Mouse (Mus musculus) MEL (cell line): ENCODE data around the gene Gngt2. TPM values are rescaled to one million over a fixed set of nuclear protein-coding genes. Genes with fewer than 3 reads are reported as not detected.

Experiments
- DNase-seq: peaks from one replicate; pipeline ENCODE4 v3.0.0; 2011; ENCODE audit warnings: low read depth, low spot score
- H3K27ac ChIP-seq: 2 replicates; pipeline ENCODE4 v1.5.1; 2012; ENCODE audit warnings: low read depth, mild to moderate bottlenecking, control low read depth, low read length, moderate library complexity; ENCODE audit not compliant: control insufficient read depth
- H3K27me3 ChIP-seq, 2 experiments: fragments of 150-350 bp in 1 of 2; sonication (generic) in 1 of 2; 2 replicates each; pipeline ENCODE4 v1.6.1; 2012; ENCODE audit warnings: low read length in 2 of 2, mild to moderate bottlenecking in 2 of 2, improper control_type of control experiment in 1 of 2, moderate library complexity in 1 of 2; ENCODE audit not compliant: insufficient read depth in 2 of 2, control insufficient read depth in 1 of 2
- H3K36me3 ChIP-seq, 2 experiments: 2 replicates each; pipeline ENCODE4 v1.6.1; 2012 to 2014; ENCODE audit warnings: low read length in 2 of 2, improper control_type of control experiment in 1 of 2, inconsistent platforms in 1 of 2, mild to moderate bottlenecking in 1 of 2; ENCODE audit not compliant: insufficient read depth in 2 of 2, control insufficient read depth in 1 of 2
- H3K4me1 ChIP-seq, 2 experiments: fragments of 150-350 bp in 1 of 2; sonication (generic) in 1 of 2; 2 replicates each; pipeline ENCODE4 v1.6.1; 2012; ENCODE audit warnings: low read length in 2 of 2, improper control_type of control experiment in 1 of 2, mild to moderate bottlenecking in 1 of 2; ENCODE audit not compliant: insufficient read depth in 2 of 2, control insufficient read depth in 1 of 2
- H3K4me3 ChIP-seq, 2 experiments: fragments of 150-350 bp in 1 of 2; sonication (generic) in 1 of 2; 2 replicates each; pipeline ENCODE4 v1.5.1; 2012; ENCODE audit warnings: low read depth in 2 of 2, low read length in 2 of 2, mild to moderate bottlenecking in 2 of 2, moderate library complexity in 2 of 2, control low read depth in 1 of 2, improper control_type of control experiment in 1 of 2; ENCODE audit not compliant: control insufficient read depth in 1 of 2, insufficient read depth in 1 of 2
- H3K79me2 ChIP-seq: 2 replicates; pipeline ENCODE4 v1.6.1; 2012; ENCODE audit warnings: mild to moderate bottlenecking, low read length, moderate library complexity; ENCODE audit not compliant: control insufficient read depth, poor library complexity, insufficient read depth
- H3K9ac ChIP-seq: 2 replicates; pipeline ENCODE4 v1.6.1; 2012; ENCODE audit warnings: low read depth, mild to moderate bottlenecking, control low read depth, low read length, moderate library complexity; ENCODE audit not compliant: control insufficient read depth, poor library complexity, severe bottlenecking
- H3K9me3 ChIP-seq: fragments of 150-350 bp; sonication (generic); replicated peaks from 2 replicates; pipeline ENCODE4 v1.6.1; 2012; ENCODE audit warnings: mild to moderate bottlenecking, low read length, improper control_type of control experiment, moderate library complexity; ENCODE audit not compliant: insufficient read depth
- CHD1 ChIP-seq: IDR thresholded peaks from 2 replicates; pipeline ENCODE4 v1.6.1; 2012; ENCODE audit warnings: low read depth, mild to moderate bottlenecking, inconsistent platforms, low read length, improper control_type of control experiment
- CHD2 ChIP-seq: IDR thresholded peaks from 2 replicates; pipeline ENCODE4 v1.6.1; 2011; ENCODE audit warnings: low read length, improper control_type of control experiment
- CTCF ChIP-seq, 3 experiments: IDR thresholded peaks in 2 of 3; conservative IDR thresholded peaks in 1 of 3; 2 replicates each; pipeline ENCODE4 v1.5.1; 2011 to 2012; ENCODE audit warnings: low read length in 3 of 3, low read depth in 2 of 3, mild to moderate bottlenecking in 2 of 3, improper control_type of control experiment in 1 of 3, inconsistent platforms in 1 of 3, mixed read lengths in 1 of 3, moderate library complexity in 1 of 3; ENCODE audit not compliant: control insufficient read depth in 1 of 3, insufficient read depth in 1 of 3, poor library complexity in 1 of 3, severe bottlenecking in 1 of 3
- E2F4 ChIP-seq: IDR thresholded peaks from 2 replicates; pipeline ENCODE4 v1.6.1; 2011; ENCODE audit warnings: low read depth, low read length, improper control_type of control experiment, borderline replicate concordance
- ELF1 ChIP-seq: IDR thresholded peaks from 2 replicates; pipeline ENCODE4 v1.6.1; 2014; ENCODE audit warnings: low read depth, mild to moderate bottlenecking, inconsistent platforms, low read length, improper control_type of control experiment, moderate library complexity
- ETS1 ChIP-seq: IDR thresholded peaks from 2 replicates; pipeline ENCODE4 v1.6.1; 2012; ENCODE audit warnings: low read depth, mild to moderate bottlenecking, inconsistent platforms, low read length, improper control_type of control experiment, moderate library complexity
- GABPA ChIP-seq: IDR thresholded peaks from 2 replicates; pipeline ENCODE4 v1.6.1; 2012; ENCODE audit warnings: low read depth, mild to moderate bottlenecking, inconsistent platforms, low read length, improper control_type of control experiment, moderate library complexity
- GATA1 ChIP-seq: IDR thresholded peaks from 2 replicates; pipeline ENCODE4 v1.6.1; 2011; ENCODE audit warnings: low read depth, low read length, improper control_type of control experiment
- HCFC1 ChIP-seq: IDR thresholded peaks from 2 replicates; pipeline ENCODE4 v1.6.1; 2012; ENCODE audit warnings: low read depth, mild to moderate bottlenecking, inconsistent platforms, low read length, improper control_type of control experiment, moderate library complexity
- JUND ChIP-seq: IDR thresholded peaks from 2 replicates; pipeline ENCODE4 v1.6.1; 2011; ENCODE audit warnings: low read depth, mild to moderate bottlenecking, improper control_type of control experiment, low read length
- MAFK ChIP-seq: IDR thresholded peaks from 2 replicates; pipeline ENCODE4 v1.6.1; 2011; ENCODE audit warnings: low read depth, mild to moderate bottlenecking, low read length, improper control_type of control experiment, borderline replicate concordance
- MAX ChIP-seq: IDR thresholded peaks from 2 replicates; pipeline ENCODE4 v1.6.1; 2011; ENCODE audit warnings: low read length, improper control_type of control experiment
- MAZ ChIP-seq: IDR thresholded peaks from 2 replicates; pipeline ENCODE4 v1.6.1; 2012; ENCODE audit warnings: low read depth, mild to moderate bottlenecking, inconsistent platforms, low read length, improper control_type of control experiment
- MEF2A ChIP-seq: IDR thresholded peaks from 2 replicates; pipeline ENCODE4 v1.6.1; 2014; ENCODE audit warnings: low read depth, mild to moderate bottlenecking, inconsistent platforms, low read length, improper control_type of control experiment; ENCODE audit not compliant: poor library complexity, insufficient replicate concordance, severe bottlenecking; ENCODE audit errors: extremely low read depth
- MYC ChIP-seq: IDR thresholded peaks from 2 replicates; pipeline ENCODE4 v1.6.1; 2011; ENCODE audit warnings: low read depth, mild to moderate bottlenecking, low read length, improper control_type of control experiment, moderate library complexity
- NELFE ChIP-seq: IDR thresholded peaks from 2 replicates; pipeline ENCODE4 v1.6.1; 2011; ENCODE audit warnings: low read depth, low read length, improper control_type of control experiment
- NRF1 ChIP-seq: IDR thresholded peaks from 2 replicates; pipeline ENCODE4 v1.6.1; 2014; ENCODE audit warnings: low read depth, mild to moderate bottlenecking, inconsistent platforms, low read length, improper control_type of control experiment, moderate library complexity; ENCODE audit not compliant: poor library complexity, insufficient read depth, severe bottlenecking
- POLR2AphosphoS5 ChIP-seq: IDR thresholded peaks from 2 replicates; pipeline ENCODE4 v1.6.1; 2012; ENCODE audit warnings: low read depth, borderline replicate concordance, mild to moderate bottlenecking, inconsistent platforms, low read length, moderate library complexity, mixed read lengths
- RAD21 ChIP-seq: IDR thresholded peaks from 2 replicates; pipeline ENCODE4 v1.6.1; 2011; ENCODE audit warnings: mild to moderate bottlenecking, low read depth, low read length, improper control_type of control experiment
- RCOR1 ChIP-seq: IDR thresholded peaks from 2 replicates; pipeline ENCODE4 v1.6.1; 2012; ENCODE audit warnings: low read depth, mild to moderate bottlenecking, inconsistent platforms, low read length, improper control_type of control experiment
- SIN3A ChIP-seq: IDR thresholded peaks from 2 replicates; pipeline ENCODE4 v1.6.1; 2012; ENCODE audit warnings: low read length, improper control_type of control experiment, inconsistent platforms
- SMC3 ChIP-seq: IDR thresholded peaks from 2 replicates; pipeline ENCODE4 v1.6.1; 2011; ENCODE audit warnings: low read depth, low read length, improper control_type of control experiment
- TAL1 ChIP-seq: IDR thresholded peaks from 2 replicates; pipeline ENCODE4 v1.6.1; 2012; ENCODE audit warnings: mild to moderate bottlenecking, inconsistent platforms, low read length, moderate library complexity, mixed read lengths
- TBP ChIP-seq: IDR thresholded peaks from 2 replicates; pipeline ENCODE4 v1.8.0; 2011; ENCODE audit warnings: low read depth, low read length, improper control_type of control experiment
- TCF12 ChIP-seq: IDR thresholded peaks from 2 replicates; pipeline ENCODE4 v1.6.1; 2014; ENCODE audit warnings: low read depth, mild to moderate bottlenecking, inconsistent platforms, low read length, improper control_type of control experiment, moderate library complexity
- UBTF ChIP-seq: IDR thresholded peaks from 2 replicates; pipeline ENCODE4 v1.6.1; 2012; ENCODE audit warnings: low read depth, mild to moderate bottlenecking, inconsistent platforms, low read length, improper control_type of control experiment, moderate library complexity, borderline replicate concordance; ENCODE audit not compliant: insufficient read depth
- USF1 ChIP-seq: IDR thresholded peaks from 2 replicates; pipeline ENCODE4 v1.6.1; 2014; ENCODE audit warnings: low read depth, mild to moderate bottlenecking, inconsistent platforms, low read length, improper control_type of control experiment, moderate library complexity
- USF2 ChIP-seq, 2 experiments: IDR thresholded peaks; 2 replicates each; pipeline ENCODE4 v1.6.1; 2011 to 2012; ENCODE audit warnings: improper control_type of control experiment in 2 of 2, low read length in 2 of 2, borderline replicate concordance in 1 of 2, inconsistent platforms in 1 of 2, low read depth in 1 of 2, mild to moderate bottlenecking in 1 of 2; ENCODE audit not compliant: insufficient read depth in 1 of 2
- ZC3H11A ChIP-seq: IDR thresholded peaks from 2 replicates; pipeline ENCODE4 v1.6.1; 2012; ENCODE audit warnings: low read depth, mild to moderate bottlenecking, inconsistent platforms, low read length, improper control_type of control experiment
- ZMIZ1 ChIP-seq: IDR thresholded peaks from 2 replicates; pipeline ENCODE4 v1.6.1; 2012; ENCODE audit warnings: low read depth, mild to moderate bottlenecking, inconsistent platforms, low read length, improper control_type of control experiment, moderate library complexity
- polyA plus RNA-seq, 2 experiments: library from polyadenylated mRNA; stranded (reverse) in 1 of 2; unstranded in 1 of 2; fragments of >175 nt in 1 of 2; fragments of >200 nt in 1 of 2; gene quantifications; 2 replicates each; pipeline versions ENCODE4 v1.2.1 to v1.2.4; 2012; ENCODE audit warnings: low replicate concordance in 2 of 2, low read depth in 1 of 2; ENCODE audit not compliant: insufficient read length in 2 of 2, insufficient read depth in 1 of 2, missing spikeins in 1 of 2
- total RNA-seq: library from RNA; depleted of rRNA; stranded (reverse); fragments of 300-350 nt; gene quantifications from 2 replicates; pipeline ENCODE4 v1.2.3, GENCODE M21; 2012

Gngt2 gene
- total and polyA plus RNA-seq, 3 experiments: 23.5 to 25.9 TPM; not detected in 1

GRCm38 (mm10) chr11:95814857-95815256 is 22.2 kb upstream of the Gngt2 start:
- H3K9ac ChIP-seq: no peak overlapping the region

GRCm38 (mm10) chr11:95815412-95815811 is 21.6 kb upstream of the Gngt2 start:
- no peak for DNase-seq
- H3K9ac ChIP-seq: no peak overlapping the region
- no peak overlapping the region for H3K4me3 ChIP-seq
- no peak overlapping the region for H3K27ac ChIP-seq
- no peaks in the 10 kb centered on the region for H3K79me2 ChIP-seq
- peaks cover 0 to 8% of the 10 kb centered on the region in 2 experiments; a peak in 2 of 4 replicates for H3K4me1 ChIP-seq
- H3K36me3 ChIP-seq: peaks cover 0 to 3% of the 10 kb centered on the region in 2 experiments; a peak in 2 of 4 replicates
- no peaks in the 10 kb centered on the region for H3K9me3 ChIP-seq
- H3K27me3 ChIP-seq: no peaks in the 10 kb centered on the region
- no peak for TF ChIP-seq ZMIZ1
- no peak for TF ChIP-seq POLR2AphosphoS5
- TF ChIP-seq USF2 (IDR thresholded peaks at IDR 0.05; ENCODE audit: borderline replicate concordance in 1 of 2, insufficient read depth in 1 of 2, low read depth in 1 of 2, low read length in 2 of 2): no peak
- no peak for TF ChIP-seq MAZ
- no peak for TF ChIP-seq SMC3
- TF ChIP-seq MAFK: no peak
- no peak for TF ChIP-seq UBTF
- TF ChIP-seq TCF12: no peak
- no peak for TF ChIP-seq RAD21
- TF ChIP-seq GABPA: no peak
- no peak for TF ChIP-seq CTCF (IDR thresholded peaks at IDR 0.05 in 2 of 3, conservative IDR thresholded peaks at IDR 0.05 in 1 of 3; ENCODE audit: control insufficient read depth in 1 of 3, insufficient read depth in 1 of 3, low read depth in 2 of 3, low read length in 3 of 3, poor library complexity in 1 of 3, severe bottlenecking in 1 of 3)
- TF ChIP-seq CHD2: no peak
- TF ChIP-seq ELF1: no peak
- TF ChIP-seq TAL1: no peak
- no peak for TF ChIP-seq E2F4
- TF ChIP-seq MEF2A: no peak
- TF ChIP-seq RCOR1: no peak
- TF ChIP-seq GATA1: no peak
- no peak for TF ChIP-seq NRF1
- TF ChIP-seq USF1: no peak
- TF ChIP-seq, all 39 proteins: peak for 0

More at GRCm38 (mm10) chr11:95814857-95815256, 22.2 kb upstream of the Gngt2 start:
- no peak for DNase-seq
- no peak overlapping the region for H3K4me3 ChIP-seq
- H3K9me3 ChIP-seq: no peaks in the 10 kb centered on the region
- H3K36me3 ChIP-seq: peaks cover 0 to 4% of the 10 kb centered on the region in 2 experiments; a peak in 2 of 4 replicates
- H3K27me3 ChIP-seq: no peaks in the 10 kb centered on the region
- TF ChIP-seq MAX (no peak), ETS1 (no peak), CHD1 (no peak), USF1 (no peak), NELFE (no peak), CHD2 (no peak), MYC (no peak), ZMIZ1 (no peak), TAL1 (no peak), E2F4 (no peak), GATA1 (no peak), SIN3A (no peak), SMC3 (no peak), ZC3H11A (no peak), TBP (no peak), HCFC1 (no peak), JUND (no peak)
- peaks cover 2 to 13% of the 10 kb centered on the region in 2 experiments; a peak in 3 of 4 replicates for H3K4me1 ChIP-seq
- no peak overlapping the region for H3K27ac ChIP-seq
- no peaks in the 10 kb centered on the region for H3K79me2 ChIP-seq
